Mouse (Mus musculus) kidney, embryonic 14.5 days (tissue): ENCODE results near the gene Myo15. TPM values are rescaled to one million over a fixed set of nuclear protein-coding genes. Genes with fewer than 3 reads are reported as not detected.

Experiments used
- ATAC-seq: fragments of 200-750 bp; cut with Nextera tagmentation; 2 replicates; pipeline ENCODE4 v1.8.0; 2017; ENCODE audit warnings: moderate number of reproducible peaks, mild to moderate bottlenecking, moderate TSS enrichment, moderate library complexity; ENCODE audit not compliant: low FRiP score, low TSS enrichment
- H3K27ac ChIP-seq: fragments of 300-500 bp; sonication (generic); 2 replicates; pipeline ENCODE4 v1.5.1; 2014; ENCODE audit warnings: low read depth, mild to moderate bottlenecking, low read length, moderate library complexity, mixed read lengths
- H3K27me3 ChIP-seq: fragments of 300-500 bp; sonication (generic); 2 replicates; pipeline ENCODE4 v1.6.1; 2014; ENCODE audit warnings: mild to moderate bottlenecking, low read length; ENCODE audit not compliant: control insufficient read depth, insufficient read depth
- H3K36me3 ChIP-seq: fragments of 300-500 bp; sonication (generic); 2 replicates; pipeline ENCODE4 v1.6.1; 2014; ENCODE audit warnings: low read length, mixed read lengths; ENCODE audit not compliant: control insufficient read depth, insufficient read depth
- H3K4me1 ChIP-seq: fragments of 300-500 bp; sonication (generic); 2 replicates; pipeline ENCODE4 v1.6.1; 2014; ENCODE audit warnings: low read length, mixed read lengths; ENCODE audit not compliant: control insufficient read depth, insufficient read depth
- H3K4me2 ChIP-seq: fragments of 300-500 bp; sonication (generic); replicated peaks from 2 replicates; pipeline ENCODE4 v1.6.1; 2014; ENCODE audit warnings: low read depth, mild to moderate bottlenecking, low read length
- H3K4me3 ChIP-seq: fragments of 300-500 bp; sonication (generic); 2 replicates; pipeline ENCODE4 v1.5.1; 2014; ENCODE audit warnings: mild to moderate bottlenecking, low read length
- H3K9ac ChIP-seq: fragments of 300-500 bp; sonication (generic); 2 replicates; pipeline ENCODE4 v1.6.1; 2014; ENCODE audit warnings: low read depth, mild to moderate bottlenecking, low read length, moderate library complexity
- H3K9me3 ChIP-seq: fragments of 300-500 bp; sonication (generic); 2 replicates; pipeline ENCODE4 v1.6.1; 2016; ENCODE audit warnings: low read length; ENCODE audit not compliant: control insufficient read depth
- WGBS: fragments of 180-500 bp; shearing (Covaris S2); extraction: QIAGEN DNeasy Blood & Tissue Kit; methylation state at CpG from one replicate; pipeline ENCODE4 v1.1.7; 2014; 5-methylcytosine and 5-hydroxymethylcytosine counted together
- polyA plus RNA-seq: library from polyadenylated mRNA; unstranded; fragments of >200 nt; fragmentation: Nextera tagmentation; extraction: Ambion mirVana; gene quantifications from 2 replicates; pipeline ENCODE4 v1.2.1, GENCODE M21; 2014

The Myo15 gene
- polyA plus RNA-seq, 1 experiment from 2014 or later: 0.38 TPM

DNA sequence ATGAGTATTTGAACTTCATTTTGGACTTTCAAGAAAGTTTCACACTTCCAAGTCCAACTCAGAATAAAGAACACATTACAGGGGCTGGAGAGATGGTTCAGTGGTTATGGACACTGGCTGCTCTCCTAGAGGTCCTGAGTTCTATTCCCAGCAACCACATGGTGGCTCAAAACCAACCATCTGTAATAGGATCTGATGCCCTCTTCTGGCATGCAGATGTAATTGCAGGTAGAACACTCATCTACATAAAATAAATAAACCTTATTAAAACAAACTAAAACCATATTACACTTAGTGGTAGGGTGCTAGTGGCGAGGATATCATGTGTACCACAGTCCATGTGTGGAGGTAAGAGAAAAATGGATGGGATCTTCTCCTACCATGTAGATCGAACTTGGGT is 43.4 kb downstream of the Myo15 start:
- H3K27me3 ChIP-seq: peaks cover 3% of the 10 kb centered on the region; the same call in 1 of the 2 replicates
- WGBS: 85% methylated on average over 2 of the region's 2 CpGs

GRCm38 (mm10) chr11:60514941-60515340 is 45.8 kb downstream of the Myo15 start:
- 48% methylated on average over 2 of the region's 2 CpGs for WGBS
- no peak overlapping the region for H3K9ac ChIP-seq
- no peak for ATAC-seq
- no peak overlapping the region for H3K4me3 ChIP-seq
- H3K4me2 ChIP-seq: no peak overlapping the region
- no peaks in the 10 kb centered on the region for H3K27me3 ChIP-seq
- no peaks in the 10 kb centered on the region for H3K36me3 ChIP-seq
- no peaks in the 10 kb centered on the region for H3K9me3 ChIP-seq
- H3K4me1 ChIP-seq: no peaks in the 10 kb centered on the region
- H3K27ac ChIP-seq: no peak overlapping the region

More for the DNA sequence above, 43.4 kb downstream of the Myo15 start:
- Histone ChIP-seq H3K9me3 (no peaks in the 10 kb centered on the region), H3K9ac (no peak overlapping the region), H3K36me3 (no peaks in the 10 kb centered on the region), H3K4me2 (no peak overlapping the region), H3K4me3 (no peak overlapping the region), H3K27ac (no peak overlapping the region), H3K4me1 (no peaks in the 10 kb centered on the region; the same call in 1 of the 2 replicates)
- no peak for ATAC-seq

DNA sequence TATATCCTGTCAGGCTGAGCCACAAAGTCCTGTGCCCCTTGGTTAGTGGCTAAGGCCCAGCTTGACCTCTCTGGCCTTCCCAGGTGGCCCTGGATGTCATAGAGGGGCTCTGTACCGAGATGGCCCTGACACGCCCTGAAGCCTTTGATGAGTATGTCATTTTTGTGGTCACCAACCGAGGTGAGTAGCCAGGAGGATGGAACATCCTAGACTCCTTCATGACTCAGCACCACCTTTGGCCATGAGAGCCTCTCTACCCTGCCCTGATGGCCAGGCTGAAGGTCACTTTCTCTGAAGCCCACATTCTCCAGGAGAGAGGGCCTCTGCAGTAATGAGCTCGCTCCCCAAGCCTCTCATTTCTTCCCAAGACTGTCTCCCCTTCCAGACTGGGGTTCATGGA is 49.2 kb downstream of the Myo15 start:
- H3K4me3 ChIP-seq: no peak overlapping the region
- no peak for ATAC-seq
- no peak overlapping the region for H3K9ac ChIP-seq
- 78% methylated on average over 4 of the region's 4 CpGs for WGBS
- H3K4me1 ChIP-seq: no peaks in the 10 kb centered on the region
- H3K4me2 ChIP-seq: no peak overlapping the region
- no peak overlapping the region for H3K27ac ChIP-seq
- no peaks in the 10 kb centered on the region for H3K36me3 ChIP-seq
- no peaks in the 10 kb centered on the region for H3K27me3 ChIP-seq
- no peaks in the 10 kb centered on the region for H3K9me3 ChIP-seq

DNA sequence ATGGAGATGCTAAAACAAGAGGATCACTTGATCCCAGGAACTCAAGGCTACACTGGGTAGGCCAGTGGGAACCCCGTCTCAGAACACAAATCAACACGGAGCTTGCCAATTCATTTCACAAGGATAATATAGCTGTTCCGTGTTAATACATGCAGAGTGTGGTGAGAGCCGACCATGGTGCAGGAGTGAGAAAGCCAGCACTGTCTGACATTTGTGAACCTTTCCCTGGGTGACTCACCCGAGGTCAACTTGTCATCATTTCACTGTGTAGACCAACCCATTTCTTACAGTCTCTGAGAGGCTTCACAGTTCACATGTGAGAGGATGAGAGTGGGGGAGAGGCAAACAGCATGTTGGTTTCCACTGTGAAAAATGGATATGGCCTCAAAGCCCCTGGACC is 52.9 kb downstream of the Myo15 start:
- H3K9ac ChIP-seq: no peak overlapping the region
- H3K27me3 ChIP-seq: no peaks in the 10 kb centered on the region
- H3K36me3 ChIP-seq: no peaks in the 10 kb centered on the region
- H3K27ac ChIP-seq: no peak overlapping the region
- no peak for ATAC-seq
- WGBS: 75% methylated on average over 5 of the region's 5 CpGs
- H3K4me2 ChIP-seq: no peak overlapping the region
- H3K4me3 ChIP-seq: no peak overlapping the region
- no peaks in the 10 kb centered on the region for H3K9me3 ChIP-seq
- no peaks in the 10 kb centered on the region for H3K4me1 ChIP-seq

GRCm38 (mm10) chr11:60522661-60523365 is 53.7 kb downstream of the Myo15 start:
- H3K27ac ChIP-seq: no peak overlapping the region

GRCm38 (mm10) chr11:60526461-60526860 is 57.3 kb downstream of the Myo15 start:
- Histone ChIP-seq H3K4me3 (no peak overlapping the region), H3K9ac (no peak overlapping the region), H3K27ac (no peak overlapping the region), H3K36me3 (no peaks in the 10 kb centered on the region), H3K4me1 (no peaks in the 10 kb centered on the region), H3K4me2 (no peak overlapping the region), H3K27me3 (no peaks in the 10 kb centered on the region), H3K9me3 (no peaks in the 10 kb centered on the region)
- ATAC-seq: no peak
- 61% methylated on average over 4 of the region's 4 CpGs for WGBS

More at GRCm38 (mm10) chr11:60522661-60523365, 53.7 kb downstream of the Myo15 start:
- H3K27me3 ChIP-seq: no peaks in the 10 kb centered on the region
- no peaks in the 10 kb centered on the region for H3K36me3 ChIP-seq
- no peak overlapping the region for H3K4me2 ChIP-seq
- WGBS: 83% methylated on average over 6 of the region's 6 CpGs
- H3K4me3 ChIP-seq: no peak overlapping the region
- ATAC-seq: no peak
- H3K4me1 ChIP-seq: no peaks in the 10 kb centered on the region
- H3K9ac ChIP-seq: no peak overlapping the region
- no peaks in the 10 kb centered on the region for H3K9me3 ChIP-seq

DNA sequence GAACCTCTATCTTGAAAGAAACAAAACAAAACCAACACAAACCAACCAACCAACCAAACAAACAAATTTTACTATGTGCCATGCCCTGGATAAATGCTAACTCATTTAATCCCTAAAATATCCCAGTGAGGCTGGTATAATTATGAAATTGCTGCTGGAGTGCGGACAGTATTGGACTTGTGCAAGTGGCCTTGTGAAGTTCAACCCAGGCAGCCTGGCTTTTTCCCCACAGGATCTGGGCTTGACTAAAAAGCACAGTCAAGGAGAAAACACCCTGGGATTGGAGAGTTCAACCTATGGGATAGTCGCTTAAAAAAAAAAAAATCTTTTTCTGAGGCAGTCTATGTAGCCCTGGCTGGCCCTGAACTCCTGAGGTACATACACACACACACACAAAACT is 66.5 kb downstream of the Myo15 start:
- no peaks in the 10 kb centered on the region for H3K27me3 ChIP-seq
- no peak overlapping the region for H3K4me3 ChIP-seq

GRCm38 (mm10) chr11:60536180-60536858 is 67.2 kb downstream of the Myo15 start, which contains the start of gene Alkbh5:
Alkbh5 (plus strand) TSS chr11:60536381.
- 21% methylated on average over 9 of the region's 9 CpGs for WGBS
- Histone ChIP-seq H3K9ac (peak within 1 kb of the TSS; percentile 93), H3K27ac (peak within 1 kb of the TSS; percentile 99), H3K4me2 (peak within 1 kb of the TSS; percentile 89), H3K9me3 (no peaks in the 10 kb centered on the region), H3K27me3 (no peaks in the 10 kb centered on the region), H3K36me3 (peaks cover 11% of the 10 kb centered on the region; the same call in 1 of the 2 replicates), H3K4me3 (peak within 1 kb of the TSS; percentile 98), H3K4me1 (peaks cover 23% of the 10 kb centered on the region)
- no peak for ATAC-seq

More for the DNA sequence above, 66.5 kb downstream of the Myo15 start:
- Histone ChIP-seq H3K4me2 (no peak overlapping the region), H3K27ac (no peak overlapping the region), H3K4me1 (peaks cover 17% of the 10 kb centered on the region), H3K36me3 (peaks cover 7% of the 10 kb centered on the region; the same call in 1 of the 2 replicates), H3K9ac (no peak overlapping the region), H3K9me3 (no peaks in the 10 kb centered on the region)
- 87% methylated on average over 2 of the region's 2 CpGs for WGBS
- no peak for ATAC-seq
